Mouse (Mus musculus) heart, adult 2 months (tissue): ENCODE results near the gene Scarf2.

Experiments
- EP300 ChIP-seq: fragments of 200-500 bp; IDR thresholded peaks from 2 replicates; pipeline ENCODE4 v1.6.1; 2011; ENCODE audit warnings: low read depth, low read length, control low read depth; ENCODE audit not compliant: insufficient read depth
- POLR2A ChIP-seq: fragments of 200-500 bp; IDR thresholded peaks from 2 replicates; pipeline ENCODE4 v1.6.1; 2011; ENCODE audit warnings: mild to moderate bottlenecking, low read depth, low read length, control low read depth; ENCODE audit not compliant: insufficient read depth

DNA sequence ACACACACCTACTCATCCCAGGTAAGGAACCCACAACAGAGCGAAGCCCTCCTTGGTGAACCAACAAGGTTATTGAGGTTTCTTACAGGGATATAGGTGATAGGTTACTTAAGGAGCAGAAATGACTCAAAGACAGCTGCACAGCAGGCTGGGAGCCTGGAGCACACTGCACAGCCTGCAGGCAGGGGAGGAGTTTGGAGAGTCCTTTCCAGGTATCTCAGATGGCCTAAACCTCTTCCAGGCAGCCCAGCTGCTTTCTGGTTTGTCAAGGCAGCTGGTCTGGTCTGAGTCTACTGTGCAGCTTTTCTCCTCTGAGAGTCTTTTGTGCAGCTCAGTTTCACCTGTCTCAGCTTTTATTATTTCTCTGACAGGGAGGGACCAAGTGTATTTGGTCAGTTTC is 39.3 kb upstream of the Scarf2 start:
- TF ChIP-seq EP300 (no peak), POLR2A (no peak)
